Mouse (Mus musculus) E14TG2a.4 (cell line): Measurements from ENCODE around the gene Wwox.

Source experiments
- CTCF ChIP-seq: conservative IDR thresholded peaks from 2 replicates; pipeline ENCODE4 v1.5.1; 2014; ENCODE audit warnings: low read length
- NANOG ChIP-seq: IDR thresholded peaks from 2 replicates; pipeline ENCODE4 v1.6.1; 2014; ENCODE audit warnings: borderline replicate concordance, low read length, mixed read lengths
- POU5F1 ChIP-seq: IDR thresholded peaks from 2 replicates; pipeline ENCODE4 v1.6.1; 2014; ENCODE audit warnings: low read length, borderline replicate concordance

- no peak for TF ChIP-seq CTCF
- no peak for TF ChIP-seq POU5F1
- TF ChIP-seq NANOG = no peak
Observed at GRCm38 (mm10) chr8:115000736-115001135, 561.3 kb downstream of the Wwox start.
